Mouse (Mus musculus): ENCODE data around the gene Slc16a1. TPM values are rescaled to one million over a fixed set of nuclear protein-coding genes. Genes with fewer than 3 reads are reported as not detected.

The Slc16a1 gene
- total and polyA plus RNA-seq, 2 experiments, result 30.8 to 34.2 TPM

GRCm38 (mm10) chr3:104658706-104659105 is 20.2 kb downstream of the Slc16a1 start:
- Histone ChIP-seq H3K27ac (replicated peaks; ENCODE audit: insufficient read depth, low read depth, low read length) (no peak overlapping the region), H3K36me3 (ENCODE audit: control insufficient read depth, insufficient read depth, low read length) (peaks cover 12% of the 10 kb centered on the region), H3K79me2 (ENCODE audit: control insufficient read depth, insufficient read depth, low read length) (no peaks in the 10 kb centered on the region), H3K4me3 (ENCODE audit: insufficient read depth, low read depth, low read length) (no peak overlapping the region), H3K4me1 (ENCODE audit: control insufficient read depth, insufficient read depth, low read length) (peaks cover 12% of the 10 kb centered on the region), H3K9ac (ENCODE audit: low read depth, low read length) (no peak overlapping the region), H3K27me3 (ENCODE audit: control insufficient read depth, insufficient read depth, low read length) (no peaks in the 10 kb centered on the region)
- DNase-seq (ENCODE audit: extremely low read depth, low read depth, low spot score), result no peak
- TF ChIP-seq CTCF (IDR thresholded peaks at IDR 0.05; ENCODE audit: low read depth, low read length) (no peak), POLR2A (IDR thresholded peaks at IDR 0.05; ENCODE audit: extremely low read depth, insufficient read depth, low read length) (no peak)
- WGBS, result 96% methylated on average over 2 of the region's 2 CpGs

DNA sequence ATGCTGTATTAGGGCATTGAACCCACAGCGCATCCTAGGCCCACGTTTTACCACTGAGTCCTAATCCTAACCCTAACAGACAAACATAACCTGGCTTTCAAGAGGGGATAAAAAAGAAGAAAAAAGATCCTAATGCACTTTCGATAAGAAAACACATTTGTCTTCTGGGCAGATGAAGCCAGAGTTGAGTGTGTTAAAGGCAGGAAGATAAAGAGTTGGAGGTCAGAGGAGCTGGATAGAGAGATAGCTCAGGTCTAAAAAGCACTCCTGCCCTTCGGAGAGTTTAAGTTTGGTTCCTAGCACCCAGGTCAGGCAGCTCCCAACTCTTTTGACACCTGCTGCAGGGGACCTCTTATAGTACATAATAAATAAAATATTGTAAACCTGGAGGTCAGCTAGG is 21.3 kb downstream of the Slc16a1 start:
- Histone ChIP-seq H3K36me3 (ENCODE audit: control insufficient read depth, insufficient read depth, low read length) (peaks cover 12% of the 10 kb centered on the region), H3K4me3 (ENCODE audit: insufficient read depth, low read depth, low read length) (no peak overlapping the region), H3K9ac (ENCODE audit: low read depth, low read length) (no peak overlapping the region), H3K4me1 (ENCODE audit: control insufficient read depth, insufficient read depth, low read length) (peaks cover 8% of the 10 kb centered on the region), H3K27ac (replicated peaks; ENCODE audit: insufficient read depth, low read depth, low read length) (no peak overlapping the region), H3K27me3 (ENCODE audit: control insufficient read depth, insufficient read depth, low read length) (no peaks in the 10 kb centered on the region), H3K79me2 (ENCODE audit: control insufficient read depth, insufficient read depth, low read length) (no peaks in the 10 kb centered on the region)
- no peak for TF ChIP-seq POLR2A (IDR thresholded peaks at IDR 0.05; ENCODE audit: extremely low read depth, insufficient read depth, low read length)
- TF ChIP-seq CTCF (IDR thresholded peaks at IDR 0.05; ENCODE audit: low read depth, low read length), result no peak
- 76% methylated on average over 4 of the region's 4 CpGs for WGBS
- DNase-seq (ENCODE audit: extremely low read depth, low read depth, low spot score), result no peak

- no peak overlapping the region for H3K9ac ChIP-seq (ENCODE audit: low read depth, low read length)
- no peaks in the 10 kb centered on the region for H3K79me2 ChIP-seq (ENCODE audit: control insufficient read depth, insufficient read depth, low read length)
- H3K36me3 ChIP-seq (ENCODE audit: control insufficient read depth, insufficient read depth, low read length), result peaks cover 12% of the 10 kb centered on the region
- peaks cover 5% of the 10 kb centered on the region for H3K4me1 ChIP-seq (ENCODE audit: control insufficient read depth, insufficient read depth, low read length)
- H3K27ac ChIP-seq (replicated peaks; ENCODE audit: insufficient read depth, low read depth, low read length), result no peak overlapping the region
- no peak overlapping the region for H3K4me3 ChIP-seq (ENCODE audit: insufficient read depth, low read depth, low read length)
- peak; percentile 81 for DNase-seq (ENCODE audit: extremely low read depth, low read depth, low spot score)
- WGBS, result 29% methylated on average over 3 of the region's 3 CpGs
- H3K27me3 ChIP-seq (ENCODE audit: control insufficient read depth, insufficient read depth, low read length), result no peaks in the 10 kb centered on the region
- TF ChIP-seq CTCF (IDR thresholded peaks at IDR 0.05; ENCODE audit: low read depth, low read length) (no peak), POLR2A (IDR thresholded peaks at IDR 0.05; ENCODE audit: extremely low read depth, insufficient read depth, low read length) (no peak)
Observed at GRCm38 (mm10) chr3:104660522-104660921, 22.1 kb downstream of the Slc16a1 start.

DNA sequence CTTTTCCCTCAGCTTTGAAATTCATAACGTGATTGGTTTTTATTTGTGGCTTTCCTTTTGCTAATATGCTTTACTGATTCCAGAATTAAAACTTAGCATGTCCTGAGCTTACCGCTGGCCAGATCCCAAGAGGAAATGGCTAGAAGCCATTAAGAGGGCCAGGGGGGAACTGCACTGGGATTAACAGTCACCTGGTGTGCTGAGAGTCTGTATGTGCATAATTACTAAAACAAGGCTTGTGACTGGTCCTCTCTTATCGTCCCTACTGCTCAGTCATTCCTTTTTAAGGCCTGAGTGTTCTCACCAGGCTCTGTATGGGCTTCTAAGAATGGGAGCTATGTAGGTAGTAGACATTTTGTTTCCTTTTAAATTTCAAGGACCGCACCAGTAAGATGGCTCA is 23.5 kb downstream of the Slc16a1 start:
- H3K4me3 ChIP-seq (ENCODE audit: insufficient read depth, low read depth, low read length), result no peak overlapping the region
- peaks cover 5% of the 10 kb centered on the region for H3K4me1 ChIP-seq (ENCODE audit: control insufficient read depth, insufficient read depth, low read length)
- H3K36me3 ChIP-seq (ENCODE audit: control insufficient read depth, insufficient read depth, low read length), result peaks cover 6% of the 10 kb centered on the region
- 73% methylated on average over 4 of the region's 4 CpGs for WGBS
- DNase-seq (ENCODE audit: extremely low read depth, low read depth, low spot score), result no peak
- no peaks in the 10 kb centered on the region for H3K79me2 ChIP-seq (ENCODE audit: control insufficient read depth, insufficient read depth, low read length)
- no peak overlapping the region for H3K27ac ChIP-seq (replicated peaks; ENCODE audit: insufficient read depth, low read depth, low read length)
- TF ChIP-seq CTCF (IDR thresholded peaks at IDR 0.05; ENCODE audit: low read depth, low read length), result no peak
- no peak for TF ChIP-seq POLR2A (IDR thresholded peaks at IDR 0.05; ENCODE audit: extremely low read depth, insufficient read depth, low read length)
- H3K9ac ChIP-seq (ENCODE audit: low read depth, low read length), result no peak overlapping the region
- no peaks in the 10 kb centered on the region for H3K27me3 ChIP-seq (ENCODE audit: control insufficient read depth, insufficient read depth, low read length)

DNA sequence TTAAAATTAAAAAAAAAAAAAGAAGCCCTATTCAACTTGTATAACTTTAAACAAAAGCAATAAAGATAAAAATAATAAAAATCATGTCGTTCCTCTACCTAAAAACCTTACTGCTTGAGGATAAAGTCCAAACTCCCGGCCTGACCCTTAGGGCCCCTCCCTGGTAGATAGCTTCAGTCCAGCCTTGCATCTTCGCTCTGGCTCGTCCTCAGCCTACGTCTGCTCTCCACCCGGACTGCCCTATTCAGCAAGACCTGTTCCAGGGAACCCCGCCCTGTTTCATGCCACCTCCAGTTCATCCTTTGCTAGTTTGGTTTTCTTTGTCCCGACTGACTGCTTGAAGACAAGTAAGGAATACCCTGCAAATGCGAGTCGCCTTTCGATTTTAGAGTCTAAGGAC is 24.5 kb downstream of the Slc16a1 start:
- no peaks in the 10 kb centered on the region for H3K79me2 ChIP-seq (ENCODE audit: control insufficient read depth, insufficient read depth, low read length)
- no peak for DNase-seq (ENCODE audit: extremely low read depth, low read depth, low spot score)
- H3K27me3 ChIP-seq (ENCODE audit: control insufficient read depth, insufficient read depth, low read length), result no peaks in the 10 kb centered on the region
- 85% methylated on average over 11 of the region's 11 CpGs for WGBS
- H3K9ac ChIP-seq (ENCODE audit: low read depth, low read length), result no peak overlapping the region
- no peak overlapping the region for H3K27ac ChIP-seq (replicated peaks; ENCODE audit: insufficient read depth, low read depth, low read length)
- no peak overlapping the region for H3K4me3 ChIP-seq (ENCODE audit: insufficient read depth, low read depth, low read length)
- no peak for TF ChIP-seq CTCF (IDR thresholded peaks at IDR 0.05; ENCODE audit: low read depth, low read length)
- no peak for TF ChIP-seq POLR2A (IDR thresholded peaks at IDR 0.05; ENCODE audit: extremely low read depth, insufficient read depth, low read length)
- H3K4me1 ChIP-seq (ENCODE audit: control insufficient read depth, insufficient read depth, low read length), result peaks cover 5% of the 10 kb centered on the region
- H3K36me3 ChIP-seq (ENCODE audit: control insufficient read depth, insufficient read depth, low read length), result no peaks in the 10 kb centered on the region

GRCm38 (mm10) chr3:104666950-104667349 is 28.5 kb downstream of the Slc16a1 start:
- no peak overlapping the region for H3K4me3 ChIP-seq (ENCODE audit: insufficient read depth, low read depth, low read length)
- DNase-seq (ENCODE audit: extremely low read depth, low read depth, low spot score), result peak; percentile 45
- no peak overlapping the region for H3K27ac ChIP-seq (replicated peaks; ENCODE audit: insufficient read depth, low read depth, low read length)
- no peaks in the 10 kb centered on the region for H3K79me2 ChIP-seq (ENCODE audit: control insufficient read depth, insufficient read depth, low read length)
- no peaks in the 10 kb centered on the region for H3K36me3 ChIP-seq (ENCODE audit: control insufficient read depth, insufficient read depth, low read length)
- no peak for TF ChIP-seq CTCF (IDR thresholded peaks at IDR 0.05; ENCODE audit: low read depth, low read length)
- no peak for TF ChIP-seq POLR2A (IDR thresholded peaks at IDR 0.05; ENCODE audit: extremely low read depth, insufficient read depth, low read length)
- H3K9ac ChIP-seq (ENCODE audit: low read depth, low read length), result no peak overlapping the region
- WGBS, result 49% methylated on average over 4 of the region's 4 CpGs
- H3K4me1 ChIP-seq (ENCODE audit: control insufficient read depth, insufficient read depth, low read length), result peaks cover 5% of the 10 kb centered on the region
- H3K27me3 ChIP-seq (ENCODE audit: control insufficient read depth, insufficient read depth, low read length), result no peaks in the 10 kb centered on the region
